Mouse (Mus musculus): ENCODE measurements around the gene Mrps34. TPM values are rescaled to one million over a fixed set of nuclear protein-coding genes. Genes with fewer than 3 reads are reported as not detected.

Mrps34 gene
- total and polyA plus RNA-seq, 3 experiments, result 56.5 to 80.5 (median 57.2) TPM

- H3K4me1 ChIP-seq (ENCODE audit: control insufficient read depth in 1 of 2, insufficient read depth in 2 of 2), result peaks cover 11 to 62% of the 10 kb centered on the region in 2 experiments
Observed at GRCm38 (mm10) chr17:24885356-24886133, 9.4 kb upstream of the Mrps34 start.

GRCm38 (mm10) chr17:24886134-24886931 is 8.6 kb upstream of the Mrps34 start, which contains the start of the genes Nubp2 and Spsb3:
Nubp2 (minus strand) TSS chr17:24886349.
Spsb3 (plus strand) TSS chr17:24886643.
- no peak within 1 kb of the TSS; the same call in 1 of the 2 replicates for H3K27ac ChIP-seq (ENCODE audit: insufficient read depth, low read depth)
- H3K4me1 ChIP-seq (ENCODE audit: control insufficient read depth in 1 of 2, insufficient read depth in 2 of 2), result peaks cover 13 to 69% of the 10 kb centered on the region in 2 experiments
- H3K79me2 ChIP-seq (replicated peaks; ENCODE audit: control insufficient read depth, extremely low read depth, insufficient read depth, poor library complexity, severe bottlenecking), result peaks cover 17% of the 10 kb centered on the region
- peaks cover 50 to 78% of the 10 kb centered on the region in 2 experiments for H3K36me3 ChIP-seq (replicated peaks in 1 of 2; ENCODE audit: control insufficient read depth in 1 of 2, insufficient read depth in 1 of 2, low read length in 1 of 2)
- peak within 1 kb of the TSS; percentile 85 for H3K4me2 ChIP-seq (ENCODE audit: insufficient read depth, low read depth, poor library complexity, severe bottlenecking)
- H3K4me3 ChIP-seq (replicated peaks in 1 of 3; ENCODE audit: low read depth in 2 of 3, low read length in 2 of 3, poor library complexity in 1 of 3), result peak within 1 kb of the TSS; percentile 89 to 94 (median 92)
- H3K27me3 ChIP-seq (replicated peaks), result no peaks in the 10 kb centered on the region
- peak; percentile 99 for DNase-seq (ENCODE audit: extremely low read depth)
- in situ Hi-C loops (cut with MboI; ENCODE audit: low pct_ligation_motif_present, low pct_unique_long_range_greater_than_20kb, low sequenced_read_pairs), result loop anchor here (5.0 kb wide), 2 partner anchors 34 to 144 kb away; partner anchors contain the start of gene Fahd1
- H3K9ac ChIP-seq (ENCODE audit: insufficient read depth, low read depth), result peak within 1 kb of the TSS; percentile 70
- dilution Hi-C loops (cut with MboI; ENCODE audit: extremely low pct_ligation_motif_present, extremely low pct_unique_long_range_greater_than_20kb, low sequenced_read_pairs), result no loop called here
- no peaks in the 10 kb centered on the region for H3K9me3 ChIP-seq (replicated peaks; ENCODE audit: low read length)
- TF ChIP-seq UBTF (IDR thresholded peaks at IDR 0.05; ENCODE audit: low read depth, low read length) (no peak; the same call in 1 of the 2 replicates), USF1 (IDR thresholded peaks at IDR 0.05; ENCODE audit: low read depth, low read length) (no peak), MAZ (IDR thresholded peaks at IDR 0.05; ENCODE audit: low read depth, low read length) (no peak), ETS1 (conservative IDR thresholded peaks at IDR 0.05; ENCODE audit: low read depth, low read length) (no peak), MAX (IDR thresholded peaks at IDR 0.05; ENCODE audit: low read length) (peak; percentile 81), JUN (IDR thresholded peaks at IDR 0.05; ENCODE audit: insufficient read depth, low read depth, low read length) (no peak), E2F4 (IDR thresholded peaks at IDR 0.05; ENCODE audit: insufficient replicate concordance, low read depth, low read length) (peak; percentile 64; the same call in 1 of the 2 replicates), TCF12 (IDR thresholded peaks at IDR 0.05; ENCODE audit: low read depth, low read length) (peak; percentile 66), USF2 (conservative IDR thresholded peaks at IDR 0.05; ENCODE audit: low read depth, low read length) (no peak), PAX5 (IDR thresholded peaks at IDR 0.05; ENCODE audit: low read length) (no peak), KAT2A (IDR thresholded peaks at IDR 0.05; ENCODE audit: insufficient replicate concordance, low read length) (peak; percentile 93; the same call in 1 of the 2 replicates), POLR2AphosphoS2 (IDR thresholded peaks at IDR 0.05; ENCODE audit: low read depth, low read length) (peak; percentile 60; the same call in 1 of the 2 replicates), IRF4 (IDR thresholded peaks at IDR 0.05; ENCODE audit: low read depth, low read length) (no peak; the same call in none of the 2 replicates), MXI1 (IDR thresholded peaks at IDR 0.05; ENCODE audit: low read depth, low read length) (peak; percentile 91), HCFC1 (IDR thresholded peaks at IDR 0.05; ENCODE audit: low read depth, low read length) (peak; percentile 96), CHD1 (IDR thresholded peaks at IDR 0.05; ENCODE audit: low read depth, low read length) (no peak), CTCF (conservative IDR thresholded peaks at IDR 0.05 in 1 of 2, IDR thresholded peaks at IDR 0.05 in 1 of 2; ENCODE audit: low read depth in 2 of 2, low read length in 2 of 2) (no peak), MEF2A (IDR thresholded peaks at IDR 0.05; ENCODE audit: borderline replicate concordance, low read depth, low read length) (peak; percentile 40; the same call in 1 of the 2 replicates), ELF1 (IDR thresholded peaks at IDR 0.05; ENCODE audit: low read depth, low read length) (peak; percentile 100), GABPA (IDR thresholded peaks at IDR 0.05; ENCODE audit: insufficient replicate concordance, low read depth, low read length) (peak; percentile 28; the same call in 1 of the 2 replicates), TBP (conservative IDR thresholded peaks at IDR 0.05; ENCODE audit: low read depth, low read length) (peak; percentile 75; the same call in 1 of the 2 replicates), CHD2 (IDR thresholded peaks at IDR 0.05; ENCODE audit: low read length) (peak; percentile 99), ZMIZ1 (IDR thresholded peaks at IDR 0.05; ENCODE audit: low read depth, low read length) (peak; percentile 33; the same call in 1 of the 2 replicates), RAD21 (IDR thresholded peaks at IDR 0.05; ENCODE audit: low read depth, low read length) (no peak), MAFK (IDR thresholded peaks at IDR 0.05; ENCODE audit: insufficient replicate concordance, low read length) (no peak), NRF1 (IDR thresholded peaks at IDR 0.05; ENCODE audit: low read depth, low read length) (peak; percentile 35)

More at GRCm38 (mm10) chr17:24885356-24886133, 9.4 kb upstream of the Mrps34 start:
- no peaks in the 10 kb centered on the region for H3K27me3 ChIP-seq (replicated peaks)
- H3K36me3 ChIP-seq (replicated peaks in 1 of 2; ENCODE audit: control insufficient read depth in 1 of 2, insufficient read depth in 1 of 2, low read length in 1 of 2), result peaks cover 44 to 78% of the 10 kb centered on the region in 2 experiments
- peak overlapping the region; percentile 82 for H3K4me2 ChIP-seq (ENCODE audit: insufficient read depth, low read depth, poor library complexity, severe bottlenecking)
- peak overlapping the region; percentile 89 to 94 (median 92) for H3K4me3 ChIP-seq (replicated peaks in 1 of 3; ENCODE audit: low read depth in 2 of 3, low read length in 2 of 3, poor library complexity in 1 of 3)
- H3K9me3 ChIP-seq (replicated peaks; ENCODE audit: low read length), result no peaks in the 10 kb centered on the region
- H3K27ac ChIP-seq (ENCODE audit: insufficient read depth, low read depth), result no peak overlapping the region; the same call in 1 of the 2 replicates
- TF ChIP-seq BHLHE40 (IDR thresholded peaks at IDR 0.05; ENCODE audit: low read depth, low read length), result peak; percentile 81
- TF ChIP-seq IRF4 (IDR thresholded peaks at IDR 0.05; ENCODE audit: low read depth, low read length), result no peak
- no peak for TF ChIP-seq CTCF (conservative IDR thresholded peaks at IDR 0.05 in 1 of 2, IDR thresholded peaks at IDR 0.05 in 1 of 2; ENCODE audit: low read depth in 2 of 2, low read length in 2 of 2)
- dilution Hi-C loops (cut with MboI; ENCODE audit: extremely low pct_ligation_motif_present, extremely low pct_unique_long_range_greater_than_20kb, low sequenced_read_pairs) (no loop called here), in situ Hi-C loops (cut with MboI; ENCODE audit: low pct_ligation_motif_present, low pct_unique_long_range_greater_than_20kb, low sequenced_read_pairs) (loop anchor here (5.0 kb wide), 2 partner anchors 33 to 143 kb away; partner anchors contain the start of gene Fahd1)
- DNase-seq (ENCODE audit: extremely low read depth), result no peak
- H3K79me2 ChIP-seq (replicated peaks; ENCODE audit: control insufficient read depth, extremely low read depth, insufficient read depth, poor library complexity, severe bottlenecking), result peaks cover 17% of the 10 kb centered on the region
- peak overlapping the region; percentile 37 for H3K9ac ChIP-seq (ENCODE audit: insufficient read depth, low read depth)
